Mouse (Mus musculus): ENCODE results near the gene Polg2. TPM values are rescaled to one million over a fixed set of nuclear protein-coding genes. Genes with fewer than 3 reads are reported as not detected.

The Polg2 gene
- 12.7 and 13.8 TPM in 2 replicates for polyA plus RNA-seq (2015; fragmentation: Nextera tagmentation; extraction: Ambion mirVana)

- Histone ChIP-seq H3K27me3 (no peaks in the 10 kb centered on the region), H3K4me1 (peaks cover 11% of the 10 kb centered on the region; the same call in 1 of the 2 replicates), H3K9me3 (replicated peaks) (no peaks in the 10 kb centered on the region), H3K9ac (peak within 1 kb of the TSS; percentile 85), H3K4me2 (replicated peaks) (peak within 1 kb of the TSS; percentile 69), H3K27ac (replicated peaks) (peak within 1 kb of the TSS; percentile 99), H3K4me3 (replicated peaks) (peak within 1 kb of the TSS; percentile 84), H3K36me3 (peaks cover 55% of the 10 kb centered on the region)
- peak; percentile 99 for ATAC-seq (ENCODE audit: insufficient number of reproducible peaks, low FRiP score, low TSS enrichment, low read depth)
- 1% methylated on average over 30 of the region's 30 CpGs for WGBS
Observed at GRCm38 (mm10) chr11:106779388-106780088, at the start of gene Polg2. TSS of gene Polg2 (minus strand) at chr11:106779537.

GRCm38 (mm10) chr11:106828079-106828478, 48.7 kb upstream of the Polg2 start:
- Histone ChIP-seq H3K27me3 (no peaks in the 10 kb centered on the region), H3K4me2 (replicated peaks) (no peak overlapping the region), H3K9me3 (replicated peaks) (no peaks in the 10 kb centered on the region), H3K27ac (replicated peaks) (no peak overlapping the region), H3K4me3 (replicated peaks) (no peak overlapping the region), H3K36me3 (peaks cover 68% of the 10 kb centered on the region), H3K9ac (no peak overlapping the region), H3K4me1 (no peaks in the 10 kb centered on the region)
- no peak for ATAC-seq (ENCODE audit: insufficient number of reproducible peaks, low FRiP score, low TSS enrichment, low read depth)
- WGBS: 91% methylated on average over 7 of the region's 7 CpGs

DNA sequence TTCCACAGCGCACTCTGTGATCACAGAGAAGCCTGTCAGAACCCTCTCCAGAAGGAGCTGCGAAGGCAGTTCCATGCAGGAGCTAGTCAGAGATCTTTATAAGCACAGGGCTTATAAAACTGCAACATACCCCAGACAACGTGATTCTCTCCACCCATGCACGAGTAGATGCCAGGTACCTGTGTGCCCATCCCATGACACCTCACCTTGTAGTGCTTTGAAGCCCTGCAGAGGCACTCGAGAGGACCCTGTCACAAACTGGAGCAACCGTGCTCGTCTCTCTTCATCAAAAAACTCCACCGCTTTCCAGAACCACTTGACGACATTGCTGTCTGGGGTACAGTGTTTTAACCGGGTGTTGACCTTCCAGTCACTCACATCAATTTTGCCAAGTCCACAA, 45.1 kb upstream of the Polg2 start:
- ATAC-seq (ENCODE audit: insufficient number of reproducible peaks, low FRiP score, low TSS enrichment, low read depth): no peak
- Histone ChIP-seq H3K4me1 (peaks cover 7% of the 10 kb centered on the region; the same call in 1 of the 2 replicates), H3K27ac (replicated peaks) (no peak overlapping the region), H3K4me2 (replicated peaks) (no peak overlapping the region), H3K9ac (no peak overlapping the region), H3K36me3 (peaks cover 74% of the 10 kb centered on the region), H3K9me3 (replicated peaks) (no peaks in the 10 kb centered on the region), H3K27me3 (no peaks in the 10 kb centered on the region), H3K4me3 (replicated peaks) (no peak overlapping the region)
- 91% methylated on average over 10 of the region's 10 CpGs for WGBS

GRCm38 (mm10) chr11:106823741-106824140, 44.4 kb upstream of the Polg2 start:
- 89% methylated on average over 8 of the region's 8 CpGs for WGBS
- H3K4me3 ChIP-seq (replicated peaks): no peak overlapping the region
- H3K36me3 ChIP-seq: peaks cover 76% of the 10 kb centered on the region
- no peak overlapping the region for H3K9ac ChIP-seq
- no peak overlapping the region for H3K27ac ChIP-seq (replicated peaks)
- H3K27me3 ChIP-seq: no peaks in the 10 kb centered on the region
- ATAC-seq (ENCODE audit: insufficient number of reproducible peaks, low FRiP score, low TSS enrichment, low read depth): no peak
- no peaks in the 10 kb centered on the region for H3K9me3 ChIP-seq (replicated peaks)
- H3K4me1 ChIP-seq: peaks cover 7% of the 10 kb centered on the region; the same call in 1 of the 2 replicates
- no peak overlapping the region for H3K4me2 ChIP-seq (replicated peaks)

GRCm38 (mm10) chr11:106822911-106823310, 43.6 kb upstream of the Polg2 start:
- H3K9ac ChIP-seq: no peak overlapping the region
- H3K36me3 ChIP-seq: peaks cover 73% of the 10 kb centered on the region
- no peaks in the 10 kb centered on the region for H3K27me3 ChIP-seq
- no peak overlapping the region for H3K27ac ChIP-seq (replicated peaks)
- ATAC-seq (ENCODE audit: insufficient number of reproducible peaks, low FRiP score, low TSS enrichment, low read depth): no peak
- peaks cover 13% of the 10 kb centered on the region; the same call in 1 of the 2 replicates for H3K4me1 ChIP-seq
- no peak overlapping the region for H3K4me2 ChIP-seq (replicated peaks)
- H3K4me3 ChIP-seq (replicated peaks): no peak overlapping the region
- WGBS: 81% methylated on average over 5 of the region's 5 CpGs
- no peaks in the 10 kb centered on the region for H3K9me3 ChIP-seq (replicated peaks)

DNA sequence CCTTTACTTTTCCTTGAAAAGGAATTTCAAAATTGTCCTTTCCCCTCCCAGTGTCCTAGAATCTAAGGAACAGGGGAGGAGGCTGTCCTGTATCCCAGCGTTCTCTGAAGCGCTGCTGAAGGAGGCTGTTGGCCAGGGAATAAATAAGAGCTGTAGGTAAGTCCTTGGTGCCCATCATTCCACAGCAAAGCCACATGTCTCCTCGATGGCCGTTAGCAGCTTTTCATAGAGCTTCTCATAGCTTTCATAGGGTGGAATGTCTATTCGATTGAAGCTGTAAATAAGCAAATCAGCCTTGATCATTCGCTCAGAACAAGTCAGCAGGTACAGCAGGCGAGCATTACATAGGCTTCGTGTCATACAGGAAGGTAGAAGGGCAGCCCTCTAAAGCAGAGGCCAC, 43.2 kb upstream of the Polg2 start:
- Histone ChIP-seq H3K4me3 (replicated peaks) (no peak overlapping the region), H3K36me3 (peaks cover 76% of the 10 kb centered on the region), H3K9me3 (replicated peaks) (no peaks in the 10 kb centered on the region), H3K9ac (no peak overlapping the region), H3K27me3 (no peaks in the 10 kb centered on the region), H3K27ac (replicated peaks) (no peak overlapping the region), H3K4me1 (peaks cover 13% of the 10 kb centered on the region; the same call in 1 of the 2 replicates), H3K4me2 (replicated peaks) (no peak overlapping the region)
- 91% methylated on average over 8 of the region's 8 CpGs for WGBS
- ATAC-seq (ENCODE audit: insufficient number of reproducible peaks, low FRiP score, low TSS enrichment, low read depth): no peak

DNA sequence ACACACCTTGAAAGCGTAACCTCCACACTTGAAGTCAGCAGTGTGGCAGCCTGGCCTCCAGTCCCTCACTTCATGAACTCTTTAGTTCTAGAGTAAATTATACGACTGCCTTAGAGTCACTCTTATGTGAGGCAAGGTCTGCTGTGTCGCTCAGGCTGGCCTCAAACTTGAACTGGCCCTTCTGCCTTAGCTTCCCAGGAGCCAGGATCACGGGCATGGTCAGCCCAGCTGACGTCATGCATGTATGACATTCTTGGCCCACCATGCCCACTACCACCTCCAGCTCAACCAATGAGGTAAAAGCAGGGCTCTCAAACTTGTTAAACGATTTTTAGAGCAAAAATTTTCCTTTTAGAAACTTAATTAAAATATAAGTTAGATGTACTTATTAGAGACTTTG, 42.1 kb upstream of the Polg2 start:
- Histone ChIP-seq H3K4me1 (peaks cover 18% of the 10 kb centered on the region; the same call in 1 of the 2 replicates), H3K4me3 (replicated peaks) (no peak overlapping the region), H3K9ac (no peak overlapping the region), H3K9me3 (replicated peaks) (no peaks in the 10 kb centered on the region), H3K4me2 (replicated peaks) (no peak overlapping the region), H3K27me3 (no peaks in the 10 kb centered on the region), H3K36me3 (peaks cover 80% of the 10 kb centered on the region), H3K27ac (replicated peaks) (0 out of 2 replicates have a peak overlapping the region, but pooled peaks have one; percentile 28)
- no peak for ATAC-seq (ENCODE audit: insufficient number of reproducible peaks, low FRiP score, low TSS enrichment, low read depth)
- 81% methylated on average over 6 of the region's 6 CpGs for WGBS

GRCm38 (mm10) chr11:106820972-106821371, 41.6 kb upstream of the Polg2 start:
- no peak overlapping the region for H3K9ac ChIP-seq
- no peak overlapping the region for H3K4me3 ChIP-seq (replicated peaks)
- H3K27me3 ChIP-seq: no peaks in the 10 kb centered on the region
- no peaks in the 10 kb centered on the region for H3K9me3 ChIP-seq (replicated peaks)
- no peak for ATAC-seq (ENCODE audit: insufficient number of reproducible peaks, low FRiP score, low TSS enrichment, low read depth)
- H3K4me1 ChIP-seq: peaks cover 18% of the 10 kb centered on the region; the same call in 1 of the 2 replicates
- WGBS: 32% methylated on average over 4 of the region's 4 CpGs
- H3K36me3 ChIP-seq: peaks cover 80% of the 10 kb centered on the region
- no peak overlapping the region for H3K4me2 ChIP-seq (replicated peaks)
- H3K27ac ChIP-seq (replicated peaks): peak overlapping the region; percentile 28; the same call in 1 of the 2 replicates

GRCm38 (mm10) chr11:106820252-106820651, 40.9 kb upstream of the Polg2 start:
- Histone ChIP-seq H3K27me3 (no peaks in the 10 kb centered on the region), H3K4me1 (peaks cover 18% of the 10 kb centered on the region; the same call in 1 of the 2 replicates), H3K4me3 (replicated peaks) (no peak overlapping the region), H3K4me2 (replicated peaks) (no peak overlapping the region), H3K9me3 (replicated peaks) (no peaks in the 10 kb centered on the region), H3K27ac (replicated peaks) (no peak overlapping the region), H3K9ac (no peak overlapping the region), H3K36me3 (peaks cover 82% of the 10 kb centered on the region)
- 53% methylated on average over 6 of the region's 6 CpGs for WGBS
- no peak for ATAC-seq (ENCODE audit: insufficient number of reproducible peaks, low FRiP score, low TSS enrichment, low read depth)

GRCm38 (mm10) chr11:106819595-106819994, 40.3 kb upstream of the Polg2 start:
- no peaks in the 10 kb centered on the region for H3K9me3 ChIP-seq (replicated peaks)
- H3K27me3 ChIP-seq: no peaks in the 10 kb centered on the region
- H3K9ac ChIP-seq: no peak overlapping the region
- H3K4me2 ChIP-seq (replicated peaks): no peak overlapping the region
- no peak for ATAC-seq (ENCODE audit: insufficient number of reproducible peaks, low FRiP score, low TSS enrichment, low read depth)
- 0 out of 2 replicates have a peak overlapping the region, but pooled peaks have one; percentile 22 for H3K27ac ChIP-seq (replicated peaks)
- H3K4me3 ChIP-seq (replicated peaks): no peak overlapping the region
- H3K4me1 ChIP-seq: peaks cover 18% of the 10 kb centered on the region; the same call in 1 of the 2 replicates
- WGBS: 86% methylated on average over 9 of the region's 9 CpGs
- peaks cover 84% of the 10 kb centered on the region for H3K36me3 ChIP-seq

DNA sequence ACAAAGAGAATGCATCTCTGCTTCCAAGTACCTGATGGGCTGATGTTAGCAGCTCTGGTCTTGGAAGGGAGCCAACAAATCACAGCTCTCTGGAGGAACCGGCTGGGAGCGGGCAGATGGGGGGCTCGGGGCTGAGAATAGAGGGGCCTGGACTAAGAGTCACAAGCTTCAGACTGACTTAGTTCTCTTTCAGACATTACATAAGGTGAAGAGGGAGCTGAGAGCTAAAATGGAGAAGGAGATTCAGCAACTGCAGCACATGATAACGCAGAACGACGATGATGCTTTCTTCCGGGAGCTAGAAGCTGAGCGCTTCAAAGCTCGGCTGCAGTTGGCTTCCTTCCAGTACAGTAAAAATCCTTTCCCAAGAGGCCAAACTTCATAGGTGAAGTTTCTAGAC, 39.0 kb upstream of the Polg2 start:
- no peak overlapping the region for H3K9ac ChIP-seq
- H3K27me3 ChIP-seq: no peaks in the 10 kb centered on the region
- no peak overlapping the region for H3K4me3 ChIP-seq (replicated peaks)
- peak overlapping the region; percentile 17; the same call in 1 of the 2 replicates for H3K27ac ChIP-seq (replicated peaks)
- no peak overlapping the region for H3K4me2 ChIP-seq (replicated peaks)
- H3K36me3 ChIP-seq: peaks cover 87% of the 10 kb centered on the region
- ATAC-seq (ENCODE audit: insufficient number of reproducible peaks, low FRiP score, low TSS enrichment, low read depth): no peak
- WGBS: 48% methylated on average over 9 of the region's 9 CpGs
- H3K4me1 ChIP-seq: peaks cover 23% of the 10 kb centered on the region; the same call in 1 of the 2 replicates
- no peaks in the 10 kb centered on the region for H3K9me3 ChIP-seq (replicated peaks)
